Mouse (Mus musculus): Measurements from ENCODE around the gene Stac2.

Gene Stac2

DNA sequence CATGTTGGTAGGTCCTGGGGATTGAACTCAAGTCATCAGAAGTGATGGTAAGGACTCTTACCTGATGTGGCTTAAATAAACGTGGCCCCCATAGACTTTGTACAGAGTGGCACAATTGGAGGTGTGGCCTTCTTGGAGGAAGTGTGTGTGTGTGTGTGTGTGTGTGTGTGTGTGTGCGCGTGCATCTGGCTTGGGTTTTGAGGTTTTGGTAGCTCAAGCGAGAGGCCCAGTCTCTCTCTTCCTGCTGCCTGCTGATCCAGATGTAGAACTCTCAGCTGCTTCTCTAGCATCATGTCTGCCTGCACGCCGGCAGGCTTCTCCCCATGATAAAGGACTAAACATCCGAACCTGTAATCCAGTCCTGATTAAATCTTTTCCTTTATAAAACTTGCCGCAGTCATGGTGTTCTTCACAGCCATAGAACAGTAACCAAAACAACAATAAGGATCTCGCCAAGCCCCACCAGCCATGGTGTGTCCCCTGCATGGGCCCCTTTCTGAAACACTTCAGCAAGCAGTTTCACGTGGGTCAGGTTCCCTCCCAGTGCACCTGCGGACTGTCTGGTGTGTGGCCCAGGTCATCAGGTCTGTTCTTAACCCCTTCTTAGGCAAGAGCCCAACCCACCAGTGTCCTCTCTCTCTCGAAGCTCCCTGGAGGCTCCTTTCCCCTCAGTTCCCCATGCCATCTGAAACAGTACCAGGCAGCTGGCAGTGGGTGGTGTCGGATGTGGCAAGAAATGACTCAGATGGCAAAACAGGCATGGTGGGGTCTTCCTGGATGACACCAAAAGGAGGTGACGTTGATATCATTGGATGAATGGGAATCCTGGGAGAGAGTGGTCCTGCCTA, 3.4 kb downstream of the Stac2 start:
- peak in 1 of 2 experiments; percentile 28 for DNase-seq

DNA sequence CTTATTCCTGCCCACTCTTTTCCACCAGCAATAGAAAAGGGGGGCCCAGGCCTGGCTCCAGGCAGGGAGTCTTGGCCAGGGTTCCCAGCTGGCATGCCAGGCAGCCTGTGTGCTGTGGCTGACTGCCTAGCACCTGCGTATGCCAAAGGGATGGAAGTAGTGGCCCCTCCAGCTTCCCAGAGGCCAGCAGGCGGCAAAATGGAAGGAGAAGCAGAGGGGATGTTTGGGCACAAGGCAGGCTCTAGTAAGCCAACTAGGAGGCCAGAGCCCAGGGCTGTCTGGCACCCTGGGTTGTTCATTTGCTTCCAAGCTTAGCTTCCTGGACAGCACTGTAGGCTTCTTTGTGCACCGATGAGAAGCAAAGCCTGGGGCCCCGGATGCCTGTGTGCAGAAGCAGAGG, 5.5 kb downstream of the Stac2 start:
- DNase-seq, result no peak

DNA sequence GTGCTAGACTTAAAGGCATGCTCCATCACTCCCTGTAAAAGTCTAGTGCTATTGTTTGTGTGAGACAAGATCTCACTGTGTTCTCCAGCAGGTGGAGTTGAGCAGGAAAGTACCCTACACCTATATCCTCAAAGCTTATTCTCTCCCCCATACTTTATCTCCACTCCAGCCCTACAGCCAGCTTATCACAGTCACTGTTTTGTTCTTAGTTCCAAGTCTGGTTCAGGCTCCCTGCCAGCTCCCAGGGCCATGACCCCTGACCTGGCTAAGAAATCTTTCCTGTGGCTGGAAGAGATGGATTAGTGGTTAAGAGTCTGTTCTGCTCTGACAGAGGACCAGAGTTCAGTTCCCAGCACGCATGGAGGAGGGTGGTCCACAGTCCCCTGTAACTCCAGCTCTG, 6.8 kb downstream of the Stac2 start:
- no peak for DNase-seq

DNA sequence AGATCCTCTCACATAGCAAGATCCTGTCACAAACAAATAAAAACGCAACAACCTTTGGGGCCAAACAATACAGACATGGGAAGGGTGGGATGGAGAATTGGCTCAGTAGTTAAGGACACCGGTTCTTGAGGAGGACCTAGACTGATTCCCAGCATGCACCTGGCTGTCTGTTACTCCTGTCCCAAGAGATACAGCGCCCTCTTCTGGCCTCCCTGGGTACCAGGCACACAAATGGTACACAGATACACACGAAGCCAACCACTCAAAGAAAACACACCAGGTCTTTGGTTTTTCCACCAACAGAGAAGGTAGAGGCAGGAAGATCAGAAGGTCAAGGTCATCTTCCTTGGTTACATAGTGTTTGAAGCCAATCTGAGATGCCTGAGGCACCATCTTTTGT, 7.7 kb downstream of the Stac2 start:
- DNase-seq, result no peak

DNA sequence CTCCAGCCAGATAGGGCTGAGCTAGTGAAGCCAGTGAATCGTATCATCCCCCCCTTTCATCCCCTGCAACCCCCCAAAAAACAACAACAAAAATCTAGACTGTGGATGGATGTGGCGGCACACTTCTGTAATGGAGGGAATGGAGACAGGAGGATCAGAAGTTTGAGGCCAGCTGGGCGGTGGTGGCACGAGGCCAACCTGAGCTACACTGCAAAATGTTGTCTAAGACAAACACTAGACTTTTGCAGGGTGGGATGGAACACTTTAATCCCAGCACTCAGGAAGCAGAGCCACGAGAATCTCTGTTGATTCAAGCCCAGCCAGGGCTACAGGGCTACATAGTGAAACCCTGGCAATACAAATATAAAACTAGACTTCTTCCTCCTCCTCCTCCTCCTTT, 9.2 kb downstream of the Stac2 start:
- DNase-seq, result no peak

DNA sequence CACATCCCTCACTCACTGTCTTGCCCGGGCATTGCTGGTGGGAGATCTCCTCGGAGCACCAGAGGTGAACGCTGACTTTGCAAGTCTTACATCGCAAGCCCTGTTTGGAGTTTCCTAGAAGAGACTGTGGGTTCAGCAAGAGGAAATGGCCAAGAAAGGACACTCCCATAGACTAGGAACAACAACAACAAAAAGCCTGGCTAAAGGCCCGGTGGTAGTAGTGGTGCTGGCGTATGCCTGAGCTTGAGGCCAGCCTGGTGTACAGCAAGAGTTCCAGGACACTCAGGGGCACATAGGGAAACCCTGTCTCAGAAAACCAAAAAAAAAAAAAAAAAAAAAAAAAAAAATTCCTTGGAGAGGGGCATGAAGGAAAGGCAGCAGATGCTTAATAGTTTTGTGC, 10.5 kb downstream of the Stac2 start:
- no peak for DNase-seq

DNA sequence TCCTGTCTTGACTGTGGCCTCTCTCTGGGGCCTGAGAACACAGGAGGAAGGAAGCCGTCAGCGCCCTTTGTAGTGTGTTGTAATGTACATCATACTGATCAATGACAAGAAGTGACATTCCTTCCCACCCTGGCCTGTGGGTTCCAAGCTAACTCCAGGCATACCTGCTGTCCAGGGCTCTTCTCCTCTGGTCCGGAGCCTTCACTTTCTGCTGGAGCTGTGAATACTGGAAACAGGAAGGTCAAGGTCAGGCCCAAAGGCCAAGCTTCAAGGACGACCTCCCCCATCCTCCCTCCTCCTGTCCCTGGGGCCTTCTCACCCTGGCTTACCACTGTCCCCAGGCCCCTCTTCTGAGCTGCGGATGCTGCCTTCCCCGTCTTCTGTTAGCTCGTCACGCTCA, 12.3 kb downstream of the Stac2 start:
- DNase-seq, result no peak

DNA sequence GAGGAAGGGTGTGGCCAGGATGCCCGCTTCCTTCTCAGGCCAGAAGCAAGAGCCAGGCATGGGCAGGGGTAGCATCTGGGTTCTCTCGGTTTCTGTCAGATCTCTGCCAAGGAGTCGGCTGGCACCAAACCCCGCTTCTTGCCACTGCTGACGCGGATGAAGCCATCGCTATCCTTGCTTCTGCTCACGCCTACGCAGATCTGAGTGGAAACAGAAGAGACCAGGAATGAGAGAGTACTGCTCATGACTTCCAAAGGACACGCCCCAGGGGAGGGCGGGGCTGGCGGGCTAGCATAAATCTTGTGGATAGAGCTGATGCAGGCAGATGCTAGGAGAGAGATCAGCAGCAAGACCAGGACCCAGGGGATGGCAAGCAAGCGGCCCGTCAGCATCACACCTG, 15.4 kb downstream of the Stac2 start:
- no peak for DNase-seq

DNA sequence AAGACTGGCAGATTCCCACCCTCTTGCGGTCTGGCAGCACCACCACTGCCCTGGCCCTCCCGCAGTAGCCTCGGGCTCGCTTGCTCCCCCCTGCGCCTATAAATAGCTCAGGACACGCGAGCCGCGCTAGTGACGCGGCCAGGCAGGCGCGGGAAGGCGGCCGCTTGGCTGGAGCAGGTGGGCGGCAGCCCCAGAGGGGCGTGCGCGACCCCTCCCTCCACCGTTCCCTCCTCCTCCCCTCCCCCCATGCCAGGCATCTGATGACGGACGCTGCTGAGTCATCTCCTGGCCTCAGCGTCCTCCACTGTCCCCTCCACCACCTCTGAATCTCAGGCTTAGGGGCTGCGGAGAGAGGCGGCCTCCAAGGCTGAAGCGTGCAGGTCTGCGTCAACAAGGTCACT, 17.3 kb downstream of the Stac2 start:
- no peak for DNase-seq

DNA sequence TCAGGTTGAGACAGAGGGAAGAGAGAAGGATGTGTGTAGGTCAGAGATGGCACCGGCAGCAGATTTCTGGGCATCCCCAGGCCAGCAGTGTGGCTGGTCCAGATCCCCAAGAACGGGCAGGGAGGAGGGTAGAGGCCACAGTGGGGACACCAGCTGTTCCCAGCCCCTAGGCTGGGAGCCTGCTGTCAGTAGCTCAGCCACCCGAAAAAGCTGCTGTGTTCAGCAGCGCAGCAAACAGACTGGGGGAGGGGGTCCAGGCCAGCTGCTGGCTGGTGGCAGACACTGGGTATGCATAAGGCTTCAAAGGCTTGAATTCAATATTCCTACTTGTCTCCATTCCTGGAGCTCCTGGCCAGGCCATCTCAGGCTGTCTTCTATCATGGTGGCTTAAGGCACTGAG, 18.4 kb downstream of the Stac2 start:
- DNase-seq, result no peak

DNA sequence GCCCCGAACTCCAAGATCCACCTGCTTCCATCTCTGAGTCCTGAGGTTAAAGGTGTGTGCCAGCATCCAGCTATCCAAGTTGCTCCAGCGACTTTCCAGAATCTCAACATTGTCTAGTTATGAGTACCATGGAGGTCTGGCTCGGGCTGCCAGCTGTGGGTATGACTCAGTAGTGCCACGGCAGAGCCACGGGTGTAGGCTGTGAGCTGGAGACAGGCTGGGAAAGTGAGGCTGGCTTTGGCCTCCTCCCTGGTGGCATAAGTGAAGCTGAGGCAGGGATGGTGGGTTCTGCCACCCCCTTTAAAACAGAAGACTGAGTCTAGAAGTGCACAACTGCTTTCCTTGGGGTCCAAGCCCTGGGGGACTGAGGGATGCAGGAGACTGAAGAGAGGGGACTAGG, 19.2 kb downstream of the Stac2 start:
- no peak for DNase-seq

DNA sequence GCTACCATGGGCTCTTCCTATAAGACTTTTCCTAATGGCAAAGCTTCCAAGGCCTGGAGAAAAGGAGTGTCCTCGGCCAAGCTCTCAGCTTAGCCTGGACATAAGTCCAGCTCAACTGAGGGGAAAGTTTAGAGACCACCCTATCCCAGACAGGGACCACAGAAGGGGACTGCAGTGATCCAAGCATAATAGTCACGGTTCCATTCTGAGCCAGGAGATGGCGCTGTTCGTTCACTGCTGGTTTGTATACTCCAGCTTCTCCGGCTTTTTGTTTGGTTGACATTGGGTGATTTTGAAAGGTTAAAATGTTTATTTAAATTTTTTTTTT, 21.9 kb downstream of the Stac2 start:
- DNase-seq, result peak; percentile 44 to 77

DNA sequence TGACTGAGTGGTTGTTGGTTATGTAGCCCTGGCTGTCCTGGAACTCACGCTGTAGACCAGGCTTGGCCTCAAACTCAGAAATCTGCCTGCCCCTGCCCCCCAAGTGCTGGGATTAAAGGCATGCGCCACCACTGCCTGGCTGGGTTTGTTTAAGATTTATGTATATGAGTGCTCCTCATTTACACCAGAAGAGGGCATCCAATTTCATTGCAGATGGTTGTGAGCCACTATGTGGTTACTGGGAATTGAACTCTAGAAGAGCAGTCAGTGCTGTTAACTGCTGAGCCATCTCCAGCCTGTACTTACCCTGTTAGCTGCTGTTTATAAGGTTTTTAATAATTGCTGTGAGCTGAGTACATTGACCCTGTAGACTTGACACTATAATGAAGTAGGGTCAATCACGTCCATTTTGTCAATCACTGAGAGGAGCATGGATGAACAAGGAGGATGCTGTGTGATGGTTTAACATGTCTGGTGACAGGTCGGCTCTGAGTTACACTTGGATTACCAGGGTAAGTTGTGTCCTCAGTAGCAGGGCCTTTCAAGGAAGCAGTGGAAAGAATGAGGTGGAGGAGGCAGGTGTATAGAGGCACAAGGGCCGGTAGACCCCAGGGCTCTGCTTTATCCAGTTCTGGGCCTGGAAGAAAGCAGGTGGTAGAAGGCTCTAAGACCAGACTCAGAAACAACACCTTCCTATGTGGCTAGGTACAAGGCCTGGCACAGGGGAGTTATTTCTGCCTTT, 22.4 kb downstream of the Stac2 start:
- no peak for DNase-seq

DNA sequence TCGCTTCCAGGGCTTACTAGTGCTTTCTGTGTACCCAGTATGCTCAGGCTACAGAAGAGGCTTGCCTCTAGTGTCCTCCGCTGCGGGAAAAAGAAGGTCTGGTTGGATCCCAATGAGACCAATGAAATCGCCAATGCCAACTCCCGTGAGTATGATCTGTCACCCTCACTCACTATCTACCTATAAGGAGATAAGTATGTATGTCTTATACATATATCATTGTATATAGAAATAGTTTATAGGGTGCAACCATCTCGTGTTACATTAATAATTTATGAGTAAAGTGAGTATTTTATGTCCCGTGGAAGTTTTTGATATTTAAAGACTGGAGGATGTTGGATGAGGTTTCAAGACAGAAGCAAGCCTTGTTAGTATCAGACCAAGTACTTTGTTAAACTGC, 25.5 kb downstream of the Stac2 start:
- no peak for DNase-seq

DNA sequence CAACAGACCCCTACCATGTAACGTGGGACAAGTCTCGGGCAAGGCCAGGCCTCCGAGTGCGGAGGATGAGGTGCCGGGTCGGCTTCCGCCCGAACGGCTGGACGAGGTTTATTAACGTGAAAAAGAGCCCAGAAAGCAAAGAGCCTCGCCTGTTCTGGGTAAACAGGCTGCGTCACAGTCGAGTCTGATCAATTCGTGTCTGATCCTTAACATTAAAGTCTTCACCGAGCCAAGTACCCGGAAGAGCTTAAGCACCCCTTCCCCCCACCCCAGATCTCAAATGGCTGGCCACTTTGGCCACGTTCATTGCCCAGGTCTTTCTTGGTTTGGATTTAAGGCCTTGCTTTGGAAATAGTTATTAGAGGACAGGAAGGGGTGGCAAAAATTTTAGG, 26.0 kb downstream of the Stac2 start:
- DNase-seq, result peak in 1 of 2 experiments; percentile 45

DNA sequence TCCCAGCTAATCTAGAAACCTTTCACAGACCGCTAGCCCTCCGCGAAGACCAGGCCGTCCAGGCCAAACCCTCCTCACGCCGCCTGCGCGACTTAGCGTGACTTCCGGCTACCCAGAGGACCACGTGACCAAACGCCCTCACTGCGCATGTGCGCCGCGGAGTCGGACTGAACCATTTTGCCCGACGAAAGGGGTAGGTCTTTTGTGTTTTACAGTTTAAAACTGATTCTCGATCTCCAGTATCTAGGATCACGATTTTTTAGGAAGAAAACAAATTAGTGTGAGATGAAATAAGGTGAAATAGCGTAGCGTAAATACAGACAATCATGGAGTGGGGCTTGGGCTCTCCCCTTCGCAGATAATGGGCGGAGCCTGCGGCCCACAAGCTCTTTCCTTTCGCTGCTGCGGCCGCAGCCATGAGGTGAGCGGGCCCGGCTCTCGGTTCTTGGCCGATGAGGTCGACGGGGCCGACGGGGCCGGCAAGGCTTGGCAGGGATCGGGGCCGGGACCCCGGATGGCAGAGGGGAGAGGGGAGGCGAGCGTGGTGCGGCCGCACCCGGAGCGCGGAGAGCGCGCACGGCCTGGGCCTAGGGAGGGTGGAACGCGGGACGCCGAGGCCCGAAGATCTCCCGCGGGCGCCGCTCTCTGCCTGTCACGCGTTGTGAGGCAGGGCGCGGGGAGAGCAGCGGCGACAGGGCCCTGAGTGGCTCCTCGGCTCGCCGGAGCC, 26.5 kb downstream of the Stac2 start, which contains the start of gene Rpl19:
TSS of gene Rpl19 (plus strand) at position 141 of the 727 bp plus-strand sequence.
- peak; percentile 82 to 90 for DNase-seq

DNA sequence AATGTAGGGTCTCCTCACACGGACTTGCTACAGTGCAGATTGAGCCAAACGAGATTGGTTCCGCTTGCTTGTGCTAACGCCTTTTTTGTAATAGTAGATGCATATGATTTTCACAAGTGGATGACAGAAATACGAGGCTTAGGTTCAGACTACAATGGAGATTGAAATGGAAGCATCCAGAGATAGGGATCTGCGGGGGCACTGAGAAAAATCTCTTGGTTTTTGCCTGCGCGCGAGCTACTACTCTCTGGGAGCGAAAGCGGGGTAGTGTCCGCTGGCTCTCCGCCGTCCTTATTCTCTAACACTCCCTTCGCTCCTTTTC, 27.1 kb downstream of the Stac2 start:
- DNase-seq, result no peak

DNA sequence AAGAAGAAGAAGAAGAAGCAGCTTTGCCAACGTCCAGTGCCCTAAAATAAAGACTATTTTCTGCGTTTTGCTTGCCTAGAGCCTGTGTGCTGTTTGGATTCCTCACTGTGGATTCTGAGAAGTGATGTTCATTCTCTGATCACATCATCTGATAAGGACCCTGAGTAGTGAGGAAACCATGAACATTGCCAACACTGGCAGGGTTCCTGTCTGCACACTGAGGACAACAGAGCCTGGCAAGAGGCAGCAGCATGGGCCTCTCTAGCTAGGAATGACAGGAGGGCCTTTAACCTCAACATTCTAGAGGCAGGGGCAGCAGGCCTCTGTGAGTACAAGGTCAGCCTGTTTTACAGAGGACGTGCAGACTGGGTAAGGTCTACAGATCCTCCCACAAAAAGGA, 28.7 kb downstream of the Stac2 start:
- no peak for DNase-seq

DNA sequence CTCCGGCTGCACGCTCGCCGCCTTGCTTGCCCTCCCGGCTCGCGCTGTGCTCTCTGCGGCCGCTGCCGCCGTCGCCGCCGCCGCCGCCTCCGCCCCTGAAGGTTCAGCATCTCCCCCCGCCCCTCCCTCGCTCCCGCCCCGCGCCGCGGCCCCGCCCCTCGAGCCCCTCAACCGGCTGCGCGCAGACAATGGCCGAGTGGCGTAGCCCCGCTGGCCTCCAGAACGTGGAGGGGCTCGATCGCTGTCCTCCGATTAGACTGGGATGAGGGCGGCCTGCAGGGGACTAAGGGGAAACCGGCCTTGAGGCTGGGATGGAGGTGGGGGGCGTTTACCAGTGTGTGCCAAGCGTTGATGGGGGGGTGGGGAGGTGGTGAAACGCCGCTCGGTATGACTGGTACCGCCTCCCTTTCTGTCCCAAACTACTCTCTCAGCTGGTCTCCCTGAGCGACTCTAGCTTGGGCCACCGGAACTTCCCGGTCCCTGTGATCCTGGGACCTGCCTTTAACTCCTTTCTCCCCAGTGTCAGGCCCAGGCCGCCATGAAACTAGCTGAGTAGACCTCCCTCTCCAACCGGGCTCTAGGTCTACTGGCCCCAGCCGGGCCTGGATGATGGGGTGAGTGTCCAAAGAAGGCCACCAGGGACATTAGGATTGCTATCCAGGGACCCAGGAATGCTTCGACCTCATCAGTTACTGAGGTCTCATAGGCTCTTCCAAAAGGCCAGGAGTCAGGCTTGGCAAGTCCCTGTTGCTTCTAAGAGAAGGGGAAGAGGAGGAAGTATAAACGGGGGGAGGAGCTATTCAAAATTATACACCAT, 30.5 kb downstream of the Stac2 start, which contains the start of gene Cacnb1:
TSS of gene Cacnb1 (minus strand) at position 480 of the 817 bp plus-strand sequence.
- DNase-seq, result peak; percentile 45 to 63

DNA sequence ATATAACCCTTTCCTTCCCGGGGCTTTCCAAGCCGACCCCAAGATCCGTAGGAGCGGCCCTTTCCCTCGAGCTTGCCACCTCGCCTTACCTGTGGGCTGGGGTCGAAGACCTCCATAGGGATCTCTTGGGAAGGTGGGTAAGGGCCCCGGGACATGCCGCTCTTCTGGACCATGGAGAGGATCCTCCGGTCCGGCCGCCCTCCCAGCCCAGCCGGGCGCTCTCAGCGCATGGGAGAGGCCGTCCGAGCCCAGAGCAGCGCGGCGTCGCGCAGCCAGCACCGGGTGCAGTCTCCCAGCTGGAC, 31.1 kb downstream of the Stac2 start:
- DNase-seq, result no peak

DNA sequence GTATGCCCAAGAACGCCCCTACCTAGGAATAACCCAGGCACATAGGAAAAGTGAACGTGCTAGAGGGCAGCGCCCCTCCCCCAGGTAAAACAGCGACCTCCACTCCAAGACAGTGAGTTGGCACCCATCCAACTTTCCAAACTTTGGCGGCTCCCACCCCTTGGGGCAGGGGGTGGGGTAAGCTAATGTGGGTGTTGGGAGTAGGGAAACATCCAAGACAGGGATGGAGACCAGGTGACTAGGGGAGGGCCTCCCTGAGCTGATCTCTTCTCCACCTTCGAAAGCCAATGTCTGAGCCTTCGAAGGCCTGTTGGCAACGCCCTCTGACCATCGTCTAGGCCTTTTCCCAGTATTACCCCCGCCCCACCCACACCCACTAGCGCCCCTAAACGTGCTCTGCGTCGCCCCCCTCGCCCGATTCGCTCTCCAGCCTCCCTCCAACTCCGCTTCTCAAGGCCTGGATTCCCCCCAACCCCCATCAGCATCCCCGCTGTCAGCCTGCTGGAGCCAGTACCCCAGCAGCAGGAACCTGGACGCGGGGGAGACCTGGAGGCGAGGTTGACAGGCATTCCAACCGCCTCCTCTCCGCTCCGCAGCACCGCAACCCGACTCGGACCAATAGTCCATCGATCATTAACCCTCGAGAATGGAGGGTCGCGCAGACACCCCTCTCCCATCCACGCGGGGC, 31.6 kb downstream of the Stac2 start:
- DNase-seq, result no peak

DNA sequence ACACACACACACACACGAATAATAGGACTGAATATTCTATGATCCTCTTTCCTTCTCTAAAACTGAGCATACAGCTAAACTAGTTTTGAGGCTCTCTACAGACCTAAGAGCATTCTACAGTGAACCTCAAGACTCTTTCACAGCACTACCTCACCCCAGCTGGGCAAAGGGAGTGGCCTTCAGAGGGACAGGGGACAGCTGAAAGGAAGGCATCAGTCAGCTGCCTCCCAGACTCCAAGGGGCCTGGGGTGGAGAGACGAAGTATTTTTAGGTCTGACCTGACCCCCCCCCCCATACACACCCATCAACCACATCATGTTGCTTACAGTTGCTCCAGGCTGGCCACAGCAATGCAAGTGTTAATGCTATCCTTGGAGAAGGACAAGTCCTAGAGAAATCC, 32.1 kb downstream of the Stac2 start:
- DNase-seq, result no peak

DNA sequence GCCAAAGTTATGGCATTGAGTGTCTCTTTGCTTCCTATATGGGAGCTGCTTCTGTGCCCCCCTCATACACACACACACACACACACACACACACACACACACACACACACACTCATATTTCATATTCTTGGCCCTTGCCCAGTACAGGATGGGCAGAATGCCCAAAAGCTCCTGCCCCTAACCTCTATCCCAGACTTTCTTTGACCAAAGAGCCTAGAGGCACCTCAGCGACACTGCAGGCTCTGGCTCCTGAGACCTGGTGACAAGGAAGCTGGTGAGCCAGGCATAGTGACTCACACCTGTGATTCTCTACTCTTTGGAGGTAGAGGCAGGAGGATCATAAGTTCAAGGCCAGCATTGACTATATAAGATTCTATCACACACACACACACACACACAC, 32.6 kb downstream of the Stac2 start:
- no peak for DNase-seq

Data from spleen, adult 18-20 months (tissue).